Mouse (Mus musculus) brain, adult 2 months (tissue): ENCODE measurements at regions not wholly inside any gene's neighbourhood (a gene's known extent, or its start where the extent isn't known, plus 50 kb on each side); places are given as distances from the start of the nearest gene placed in this dataset.
A peak's percentile ranks its signal among the peaks of the same experiment; 100 is the strongest.

Experiments used
- DNase-seq: peaks from one replicate; pipeline ENCODE4 v3.0.0; 2011; ENCODE audit warnings: low read depth, low spot score

- DNase-seq = no peak
These were observed 253.3 kb upstream of the Adgrl3 start for GRCm38 (mm10) chr5:80766591-80766990.

DNA sequence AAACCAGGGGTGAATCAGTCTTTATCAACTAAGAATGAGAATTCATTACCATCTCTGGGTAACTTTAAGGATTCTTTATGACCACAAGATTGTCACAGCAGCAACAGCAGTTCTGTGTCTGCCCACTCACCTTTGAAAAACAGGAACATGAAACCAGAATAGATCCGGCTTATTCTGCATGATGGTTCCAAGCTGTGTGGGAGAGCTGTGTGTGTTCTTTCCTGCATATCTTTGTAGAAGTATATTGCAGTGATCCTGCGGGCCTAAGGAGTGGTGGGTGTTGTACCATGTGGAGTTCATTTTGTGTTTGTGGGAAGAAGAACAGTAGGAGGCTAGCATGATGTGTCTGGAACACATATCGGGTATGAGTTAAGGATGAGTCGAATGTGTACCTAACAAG lies 236.0 kb upstream of the Adgrl3 start:
- peak; percentile 90 for DNase-seq

DNA sequence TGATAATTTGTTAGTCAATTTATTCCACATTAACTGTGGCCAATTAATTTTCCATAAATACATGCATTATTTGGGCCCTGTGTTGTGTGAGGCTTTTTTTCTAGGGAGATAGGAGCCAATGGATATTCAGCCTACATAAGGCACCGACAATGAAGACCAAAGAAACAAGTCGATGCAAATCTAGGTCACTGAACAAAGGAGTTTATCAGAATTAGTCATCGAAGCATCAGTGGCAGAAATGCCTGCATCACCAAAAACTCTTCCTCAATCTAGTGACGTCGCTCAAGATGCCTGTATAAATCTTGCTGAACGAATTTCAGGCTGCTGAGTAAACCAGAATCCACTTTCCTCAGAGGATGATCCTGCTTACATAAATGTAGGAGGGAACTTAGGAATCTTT lies 235.2 kb upstream of the Adgrl3 start:
- peak; percentile 16 for DNase-seq

DNA sequence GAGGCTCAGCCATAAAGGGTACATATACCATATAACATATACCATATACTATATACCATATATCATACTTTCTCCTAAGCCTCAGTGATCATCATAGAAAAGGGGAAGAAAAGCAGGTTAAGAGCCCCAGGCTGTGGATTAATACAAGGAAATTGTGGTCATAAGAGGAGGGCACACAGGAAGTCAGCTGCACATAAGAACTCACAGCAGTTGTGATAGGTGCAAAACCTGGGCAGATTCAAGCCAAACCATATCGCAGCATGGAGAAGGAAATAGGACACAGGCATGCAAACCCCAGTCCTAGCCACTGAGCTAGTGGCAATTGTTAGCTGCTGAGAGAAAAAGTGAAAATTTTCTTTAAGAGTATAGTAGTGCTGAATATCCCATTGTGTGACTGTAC lies 228.3 kb upstream of the Adgrl3 start:
- no peak for DNase-seq

- no peak for DNase-seq
These were observed 220.2 kb upstream of the Adgrl3 start for GRCm38 (mm10) chr5:80799777-80800176.

GRCm38 (mm10) chr5:80812917-80813316 lies 207.0 kb upstream of the Adgrl3 start:
- DNase-seq = no peak

- no peak for DNase-seq
These were observed 200.7 kb upstream of the Adgrl3 start for GRCm38 (mm10) chr5:80819208-80819607.

GRCm38 (mm10) chr5:80842531-80842930 lies 177.4 kb upstream of the Adgrl3 start:
- peak; percentile 5 for DNase-seq

DNA sequence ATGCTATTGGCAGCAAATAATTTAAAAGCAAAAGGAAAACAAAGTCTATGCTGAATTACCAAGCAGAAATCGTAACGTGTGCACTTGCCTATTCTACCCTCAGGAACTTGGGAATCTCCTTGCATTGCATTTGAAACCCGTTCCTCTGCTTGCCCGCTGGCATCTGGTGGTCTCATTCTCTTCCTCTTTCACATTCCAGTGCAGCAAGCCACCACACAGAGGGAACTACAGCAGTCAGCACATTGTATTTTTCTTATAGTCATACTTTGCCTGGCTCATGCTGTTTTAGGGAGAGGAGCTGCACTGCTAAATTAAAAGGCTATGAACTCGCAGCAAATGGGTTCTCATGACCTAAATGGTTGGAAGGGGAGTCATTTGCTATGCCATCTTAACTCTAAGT lies 164.9 kb upstream of the Adgrl3 start:
- peak; percentile 2 for DNase-seq

DNA sequence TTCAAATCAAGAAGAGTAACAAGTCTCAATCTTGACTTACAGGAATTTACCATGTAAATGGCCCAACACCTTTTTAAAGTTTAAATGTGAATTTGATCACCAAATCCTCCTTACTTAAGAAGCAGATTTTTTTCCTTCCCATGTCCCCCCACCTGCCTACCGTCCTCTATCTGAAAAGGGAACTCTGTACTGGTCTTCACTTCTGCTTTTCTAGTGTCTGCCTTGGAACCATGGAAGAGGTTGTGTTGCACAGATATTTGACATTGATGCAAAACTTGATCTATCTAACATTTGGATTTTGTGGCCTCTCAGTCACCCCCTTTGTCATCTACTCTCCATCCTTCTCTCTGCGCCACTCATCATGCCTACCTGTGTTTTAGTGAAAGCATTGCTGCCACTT lies 143.3 kb upstream of the Adgrl3 start:
- no peak for DNase-seq

GRCm38 (mm10) chr5:80898230-80898629 lies 121.7 kb upstream of the Adgrl3 start:
- DNase-seq = no peak

GRCm38 (mm10) chr5:80908771-80909170 lies 111.2 kb upstream of the Adgrl3 start:
- DNase-seq = no peak

GRCm38 (mm10) chr5:80938791-80939190 lies 81.1 kb upstream of the Adgrl3 start:
- DNase-seq = no peak

DNA sequence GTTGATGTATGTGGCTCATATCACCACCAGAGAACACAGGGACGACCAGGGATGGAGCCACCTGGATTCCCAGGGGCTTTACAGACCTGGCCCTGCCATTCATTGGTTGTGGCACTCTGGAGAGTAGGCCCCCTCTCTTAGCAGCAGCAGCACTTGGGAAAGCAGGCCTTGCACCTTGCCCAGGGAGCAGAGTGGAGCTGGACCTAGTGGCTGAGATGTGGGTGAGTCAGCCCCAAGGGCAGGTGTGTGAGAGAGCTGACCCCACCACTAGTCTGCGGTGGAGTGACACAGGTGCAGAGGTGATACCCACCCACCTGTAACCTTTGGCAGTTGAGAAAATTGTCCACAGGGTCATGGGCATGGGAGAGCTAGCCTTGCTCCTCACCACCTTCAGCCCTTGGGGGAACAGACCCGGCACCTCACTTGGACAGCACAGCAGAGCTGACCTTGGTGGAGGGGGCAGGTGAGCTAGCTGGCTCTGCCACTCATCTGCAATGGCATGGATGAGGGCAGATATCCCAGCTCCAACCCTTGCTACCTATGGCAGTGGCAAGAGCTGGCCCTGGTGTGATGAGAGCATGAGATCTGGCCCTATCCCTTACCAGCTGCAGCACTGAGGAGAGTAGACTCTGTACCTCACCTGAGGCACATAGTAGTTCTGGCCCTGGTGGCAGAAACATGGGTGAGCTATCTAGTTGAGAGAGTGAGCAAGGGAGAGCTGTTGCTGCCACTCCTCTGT lies 67.9 kb upstream of the Adgrl3 start:
- no peak for DNase-seq

DNA sequence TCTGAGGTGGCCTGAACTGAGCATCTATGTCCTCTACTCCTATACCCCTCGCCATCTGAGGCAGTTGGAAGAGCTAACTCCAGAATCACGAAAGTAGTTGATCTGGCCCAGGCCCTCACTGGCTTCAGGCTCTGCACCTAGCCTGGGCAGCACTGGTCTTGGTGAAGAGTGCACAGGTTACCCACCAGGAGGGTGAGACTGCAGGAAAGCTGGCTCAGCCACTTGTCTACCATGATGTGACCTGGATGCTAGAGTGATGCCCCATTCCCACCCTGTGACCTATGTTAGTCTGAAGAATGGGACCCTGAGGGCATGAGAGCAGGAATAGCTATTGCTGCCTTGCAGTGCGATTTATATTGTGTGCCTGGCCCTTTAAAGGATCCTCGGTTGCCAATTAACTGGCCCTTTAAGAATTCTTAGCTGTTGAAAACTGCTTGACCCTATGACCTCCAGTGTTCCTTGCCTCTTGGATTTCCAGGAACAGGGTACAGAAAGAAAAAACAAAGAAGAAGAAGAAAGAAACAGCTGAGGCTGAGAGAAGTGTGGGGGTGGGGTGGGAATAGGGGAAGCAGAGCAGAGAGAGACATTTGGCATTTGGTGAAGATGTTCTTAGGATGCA lies 67.2 kb upstream of the Adgrl3 start:
- peak; percentile 4 for DNase-seq
